Mouse (Mus musculus) lung, embryonic 14.5 days (tissue): ENCODE measurements around the gene Acad12. TPM values are rescaled to one million over a fixed set of nuclear protein-coding genes. Genes with fewer than 3 reads are reported as not detected.
A peak's percentile ranks its signal among the peaks of the same experiment; 100 is the strongest.

ENCODE experiments used
- ATAC-seq: fragments of 200-750 bp; cut with Nextera tagmentation; 2 replicates; pipeline ENCODE4 v1.8.0; 2017; ENCODE audit warnings: mild to moderate bottlenecking, moderate TSS enrichment, moderate library complexity; ENCODE audit not compliant: insufficient read depth
- DNase-seq: peaks from one replicate; pipeline ENCODE4 v3.0.0-alpha.2; 2015
- H3K27ac ChIP-seq: fragments of 300-500 bp; sonication (generic); 2 replicates; pipeline ENCODE4 v1.5.1; 2014; ENCODE audit warnings: low read depth, mild to moderate bottlenecking, moderate library complexity
- H3K27me3 ChIP-seq: fragments of 300-500 bp; sonication (generic); 2 replicates; pipeline ENCODE4 v1.6.1; 2014; ENCODE audit warnings: low read length, control low read depth; ENCODE audit not compliant: insufficient read depth
- H3K36me3 ChIP-seq: fragments of 300-500 bp; sonication (generic); 2 replicates; pipeline ENCODE4 v1.6.1; 2014; ENCODE audit warnings: control low read depth; ENCODE audit not compliant: insufficient read depth
- H3K4me1 ChIP-seq: fragments of 300-500 bp; sonication (generic); 2 replicates; pipeline ENCODE4 v1.6.1; 2014; ENCODE audit warnings: antibody characterized with exemption, control low read depth; ENCODE audit not compliant: insufficient read depth
- H3K4me2 ChIP-seq: fragments of 300-500 bp; sonication (generic); 2 replicates; pipeline ENCODE4 v1.6.1; 2014; ENCODE audit warnings: mild to moderate bottlenecking
- H3K4me3 ChIP-seq: fragments of 300-500 bp; sonication (generic); 2 replicates; pipeline ENCODE4 v1.5.1; 2014; ENCODE audit warnings: low read depth, low read length
- H3K9ac ChIP-seq: fragments of 300-500 bp; sonication (generic); 2 replicates; pipeline ENCODE4 v1.6.1; 2014
- H3K9me3 ChIP-seq: fragments of 300-500 bp; sonication (generic); 2 replicates; pipeline ENCODE4 v1.6.1; 2016; ENCODE audit warnings: low read depth, low read length, control low read depth
- CTCF ChIP-seq: IDR thresholded peaks from 2 replicates; pipeline ENCODE4 v1.5.1; 2016; ENCODE audit warnings: antibody characterized with exemption, low read depth
- WGBS: fragments of 180-500 bp; shearing (Covaris S2); extraction: QIAGEN DNeasy Blood & Tissue Kit; methylation state at CpG from one replicate; pipeline ENCODE4 v1.1.7; 2014; 5-methylcytosine and 5-hydroxymethylcytosine counted together
- polyA plus RNA-seq: library from polyadenylated mRNA; unstranded; fragments of >200 nt; fragmentation: Nextera tagmentation; extraction: Ambion mirVana; gene quantifications from 2 replicates; pipeline ENCODE4 v1.2.1, GENCODE M21; 2014

Acad12 gene
- polyA plus RNA-seq: 1.7 and 1.8 TPM in 2 replicates

DNA sequence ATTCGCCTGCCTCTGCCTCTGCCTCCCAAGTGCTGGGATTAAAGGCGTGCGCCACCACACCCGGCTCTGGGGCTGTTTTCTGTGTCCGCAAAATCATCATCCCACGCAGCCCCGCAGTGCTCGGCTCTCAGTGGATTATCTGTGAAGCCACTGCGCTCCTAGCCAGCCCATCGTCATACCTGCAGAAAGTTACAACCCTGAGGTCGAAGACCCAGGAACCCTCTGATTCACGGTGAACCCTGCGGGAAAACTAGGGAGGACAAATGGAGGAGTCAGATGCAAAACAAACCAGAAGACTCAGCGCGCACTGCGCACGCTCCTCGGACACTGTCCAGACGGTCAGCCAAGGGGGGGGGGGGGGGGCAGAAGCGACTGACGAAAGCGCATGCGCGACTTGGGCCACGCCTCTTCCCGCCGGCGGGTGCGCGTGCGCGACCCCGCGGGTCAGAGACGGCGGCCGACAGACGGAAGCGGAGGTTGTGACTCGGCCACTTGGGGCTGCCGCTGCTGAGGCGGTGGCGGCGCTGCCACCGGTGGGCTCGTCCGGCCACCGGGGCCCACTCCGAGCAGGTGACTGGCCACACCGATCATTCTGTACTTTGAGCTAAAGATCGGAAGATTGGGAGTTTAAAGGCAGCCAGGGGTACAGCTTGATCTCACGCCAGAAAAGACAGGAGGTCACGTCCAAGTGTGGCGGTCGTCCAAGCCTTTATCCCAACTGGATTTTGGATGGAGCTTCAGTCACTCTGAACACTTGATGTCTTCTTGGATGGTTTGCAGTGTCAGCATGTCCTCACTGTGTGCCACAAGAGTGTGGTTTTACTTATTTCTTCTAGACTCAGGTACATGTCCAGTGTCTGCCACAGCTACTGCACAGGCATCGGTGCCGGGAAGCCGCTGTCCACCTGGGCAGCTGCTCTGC is at the start of gene Acad12:
TSS of gene Acad12 (minus strand) at position 347 of the 922 bp plus-strand sequence.
- DNase-seq: peak; percentile 95

DNA sequence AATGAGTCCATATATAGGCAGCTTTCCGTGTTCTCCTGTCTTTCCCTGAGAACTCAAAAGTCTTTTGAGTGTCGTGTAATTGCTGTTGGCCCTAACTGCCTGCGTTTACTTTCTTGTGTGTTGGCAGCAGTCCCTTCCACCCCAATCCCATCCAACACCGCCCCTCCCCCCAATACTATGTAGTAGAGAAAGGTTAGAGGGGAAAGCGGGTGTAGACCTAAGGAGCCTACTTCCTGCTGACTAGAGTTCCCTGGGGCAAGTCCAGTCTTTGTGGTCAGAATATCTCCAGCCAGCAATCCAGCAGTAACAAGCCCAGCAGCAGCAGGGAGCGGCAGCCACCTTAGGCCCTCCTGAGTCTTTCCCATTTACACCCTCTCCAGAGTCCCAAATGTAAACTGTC is 49.7 kb upstream of the Acad12 start:
- 56% methylated on average over 6 of the region's 6 CpGs for WGBS
- H3K4me3 ChIP-seq: no peak overlapping the region
- no peaks in the 10 kb centered on the region for H3K9me3 ChIP-seq
- H3K9ac ChIP-seq: no peak overlapping the region
- ATAC-seq (no peak), DNase-seq (peak; percentile 11)
- H3K36me3 ChIP-seq: peaks cover 50% of the 10 kb centered on the region
- H3K27ac ChIP-seq: no peak overlapping the region
- no peaks in the 10 kb centered on the region for H3K4me1 ChIP-seq
- no peak overlapping the region for H3K4me2 ChIP-seq
- no peak for TF ChIP-seq CTCF
- no peaks in the 10 kb centered on the region for H3K27me3 ChIP-seq

More for the DNA sequence above, at the start of gene Acad12:
- peak; percentile 88 for ATAC-seq
- H3K9ac ChIP-seq: peak within 1 kb of the TSS; percentile 79
- H3K4me1 ChIP-seq: peaks cover 2% of the 10 kb centered on the region; the same call in 1 of the 2 replicates
- peaks cover 4% of the 10 kb centered on the region; the same call in 1 of the 2 replicates for H3K36me3 ChIP-seq
- H3K27ac ChIP-seq: peak within 1 kb of the TSS; percentile 60
- H3K4me2 ChIP-seq: peak within 1 kb of the TSS; percentile 72
- TF ChIP-seq CTCF: no peak
- peak within 1 kb of the TSS; percentile 69 for H3K4me3 ChIP-seq
- no peaks in the 10 kb centered on the region for H3K9me3 ChIP-seq
- WGBS: under 1% methylated on average over 57 of the region's 58 CpGs
- H3K27me3 ChIP-seq: no peaks in the 10 kb centered on the region

DNA sequence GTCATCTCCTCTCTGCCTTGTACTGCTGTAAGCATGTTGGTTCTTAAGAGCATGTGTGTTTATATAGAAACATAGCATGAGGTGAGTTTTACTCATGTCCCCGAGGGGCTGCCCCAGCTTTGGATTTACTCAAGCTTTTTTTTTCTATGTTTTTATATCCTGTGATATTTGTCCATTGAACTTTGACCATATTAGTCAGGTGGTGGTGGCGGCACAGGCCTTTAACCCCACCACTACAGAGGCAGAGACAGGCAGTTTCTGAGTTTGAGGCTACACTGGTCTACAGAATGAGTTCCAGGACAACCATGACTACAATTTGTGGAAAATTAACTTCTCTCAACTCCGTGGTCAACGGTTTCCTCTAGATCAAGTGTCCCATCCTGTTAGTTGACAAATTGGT is 48.3 kb upstream of the Acad12 start:
- Histone ChIP-seq H3K9ac (no peak overlapping the region), H3K9me3 (no peaks in the 10 kb centered on the region), H3K4me1 (no peaks in the 10 kb centered on the region), H3K36me3 (peaks cover 53% of the 10 kb centered on the region), H3K27ac (no peak overlapping the region), H3K4me3 (no peak overlapping the region), H3K4me2 (no peak overlapping the region), H3K27me3 (no peaks in the 10 kb centered on the region)
- WGBS: 74% methylated on average over 4 of the region's 4 CpGs
- TF ChIP-seq CTCF: no peak
- ATAC-seq: no peak
- no peak for DNase-seq

DNA sequence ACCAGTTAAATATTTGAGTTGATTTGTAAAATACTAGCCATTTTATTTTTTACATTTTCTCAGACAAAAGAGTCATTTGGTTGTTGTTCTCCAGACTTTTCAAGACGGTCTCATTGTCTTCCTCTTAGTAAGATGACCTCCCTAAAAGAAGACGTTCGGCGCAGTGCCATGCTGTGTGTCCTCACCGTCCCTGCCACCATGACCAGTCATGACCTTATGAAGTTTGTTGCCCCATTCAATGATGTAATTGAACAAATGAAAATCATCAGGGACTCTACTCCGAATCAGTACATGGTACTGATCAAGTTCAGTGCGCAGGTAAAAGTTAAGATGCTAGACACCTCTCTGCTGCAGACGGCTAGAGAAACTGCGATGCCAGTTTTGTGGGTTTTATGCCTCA is 46.2 kb upstream of the Acad12 start:
- TF ChIP-seq CTCF: no peak
- Histone ChIP-seq H3K27me3 (no peaks in the 10 kb centered on the region), H3K4me2 (no peak overlapping the region), H3K4me1 (0 out of 2 replicates have a peak, but pooled peaks cover 4% of the 10 kb centered on the region), H3K9ac (no peak overlapping the region), H3K9me3 (no peaks in the 10 kb centered on the region), H3K4me3 (no peak overlapping the region), H3K27ac (no peak overlapping the region), H3K36me3 (peaks cover 51% of the 10 kb centered on the region)
- no peak for ATAC-seq
- WGBS: 94% methylated on average over 9 of the region's 9 CpGs
- no peak for DNase-seq

DNA sequence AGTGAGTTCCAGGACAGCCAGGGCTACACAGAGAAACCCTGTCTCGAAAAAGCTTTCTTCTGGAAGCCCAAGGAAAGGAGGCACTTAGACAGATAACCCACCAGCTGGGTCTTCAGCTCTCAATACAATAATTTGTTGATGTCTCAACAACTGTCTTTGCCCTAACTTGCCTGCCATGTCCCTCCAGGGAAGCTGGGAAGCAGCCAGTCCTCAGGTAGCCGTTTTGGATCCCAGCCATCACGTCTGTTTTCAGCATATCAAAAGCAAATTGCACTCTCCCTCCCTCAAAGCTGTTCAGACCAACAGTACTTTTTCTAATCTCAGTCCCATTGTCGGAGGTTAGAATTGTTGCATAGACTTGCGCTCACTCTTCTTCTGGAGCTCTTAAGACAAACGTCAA is 45.3 kb upstream of the Acad12 start:
- H3K4me1 ChIP-seq: 0 out of 2 replicates have a peak, but pooled peaks cover 7% of the 10 kb centered on the region
- WGBS: 86% methylated on average over 6 of the region's 6 CpGs
- no peak overlapping the region for H3K27ac ChIP-seq
- H3K9me3 ChIP-seq: no peaks in the 10 kb centered on the region
- H3K9ac ChIP-seq: no peak overlapping the region
- peaks cover 50% of the 10 kb centered on the region for H3K36me3 ChIP-seq
- no peak overlapping the region for H3K4me3 ChIP-seq
- no peak overlapping the region for H3K4me2 ChIP-seq
- ATAC-seq: no peak
- no peaks in the 10 kb centered on the region for H3K27me3 ChIP-seq
- DNase-seq: no peak
- TF ChIP-seq CTCF: no peak

DNA sequence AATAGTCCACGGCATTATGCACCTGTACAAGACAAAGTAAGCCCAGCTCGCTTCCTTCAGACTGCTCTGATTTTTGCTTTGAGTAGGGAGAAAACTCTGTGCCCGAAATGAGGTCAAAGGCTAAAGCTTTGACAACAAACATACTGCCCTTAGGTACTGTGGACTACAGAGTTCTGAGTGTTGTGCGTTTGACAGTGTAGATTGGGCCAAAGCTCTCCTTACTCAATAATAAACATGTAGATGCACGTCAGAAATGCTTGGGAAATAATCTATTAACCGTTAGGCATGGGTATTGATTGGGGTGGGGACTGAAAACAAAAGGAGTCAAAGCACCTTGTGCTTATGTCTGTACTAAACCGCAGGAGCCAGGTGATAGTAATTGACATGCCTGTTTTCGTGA is 44.7 kb upstream of the Acad12 start:
- Histone ChIP-seq H3K27ac (no peak overlapping the region), H3K36me3 (peaks cover 50% of the 10 kb centered on the region), H3K4me1 (0 out of 2 replicates have a peak, but pooled peaks cover 7% of the 10 kb centered on the region), H3K4me3 (no peak overlapping the region), H3K9ac (no peak overlapping the region), H3K9me3 (no peaks in the 10 kb centered on the region), H3K27me3 (no peaks in the 10 kb centered on the region), H3K4me2 (no peak overlapping the region)
- 78% methylated on average over 8 of the region's 8 CpGs for WGBS
- ATAC-seq (no peak), DNase-seq (no peak)
- no peak for TF ChIP-seq CTCF

DNA sequence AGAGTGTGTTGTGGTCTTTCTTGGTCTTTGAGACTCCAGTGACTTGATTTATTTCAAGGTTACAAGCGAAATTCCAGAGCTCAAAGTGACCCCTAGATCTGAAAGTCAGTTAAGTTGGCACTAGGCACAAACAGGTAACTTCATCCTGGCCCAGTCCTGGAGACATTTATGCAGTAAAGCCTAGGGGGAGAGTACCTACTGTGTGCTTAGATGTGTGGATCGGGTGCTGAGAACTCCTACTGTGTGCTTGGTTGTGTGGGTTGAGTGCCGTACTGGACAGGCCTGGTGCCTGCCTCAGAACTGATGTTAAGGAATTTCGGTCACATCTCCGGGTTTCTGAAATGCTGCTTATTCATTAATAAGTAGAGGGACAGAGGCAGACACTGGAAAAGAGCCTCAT is 42.8 kb upstream of the Acad12 start:
- TF ChIP-seq CTCF: no peak
- H3K27me3 ChIP-seq: no peaks in the 10 kb centered on the region

More for the DNA sequence above, 42.8 kb upstream of the Acad12 start:
- Histone ChIP-seq H3K36me3 (peaks cover 38% of the 10 kb centered on the region), H3K4me1 (0 out of 2 replicates have a peak, but pooled peaks cover 7% of the 10 kb centered on the region), H3K9ac (peak overlapping the region; percentile 94), H3K27ac (no peak overlapping the region), H3K4me2 (peak overlapping the region; percentile 90), H3K9me3 (no peaks in the 10 kb centered on the region), H3K4me3 (peak overlapping the region; percentile 96)
- DNase-seq (no peak), ATAC-seq (no peak)
- WGBS: 83% methylated on average over 5 of the region's 5 CpGs
